Mouse (Mus musculus) liver, embryonic 13.5 days (tissue): Measurements from ENCODE around the gene Pptc7. TPM values are rescaled to one million over a fixed set of nuclear protein-coding genes. Genes with fewer than 3 reads are reported as not detected.

Experiments
- ATAC-seq: fragments of 200-750 bp; cut with Nextera tagmentation; 2 replicates; pipeline ENCODE4 v1.8.0; 2017; ENCODE audit warnings: low read depth, mild to moderate bottlenecking, moderate number of reproducible peaks, moderate library complexity
- DNase-seq: peaks from one replicate; pipeline ENCODE4 v3.0.0; 2022
- H3K27ac ChIP-seq: fragments of 300-500 bp; sonication (generic); 2 replicates; pipeline ENCODE4 v1.5.1; 2015; ENCODE audit warnings: moderate library complexity, mild to moderate bottlenecking, inconsistent platforms
- H3K27me3 ChIP-seq: fragments of 300-500 bp; sonication (generic); 2 replicates; pipeline ENCODE4 v1.6.1; 2015; ENCODE audit warnings: mild to moderate bottlenecking, inconsistent platforms
- H3K36me3 ChIP-seq: fragments of 300-500 bp; sonication (generic); 2 replicates; pipeline ENCODE4 v1.6.1; 2015; ENCODE audit warnings: mild to moderate bottlenecking, inconsistent platforms
- H3K4me1 ChIP-seq: fragments of 300-500 bp; sonication (generic); replicated peaks from 2 replicates; pipeline ENCODE4 v1.6.1; 2015; ENCODE audit warnings: inconsistent platforms
- H3K4me2 ChIP-seq: fragments of 300-500 bp; sonication (generic); 2 replicates; pipeline ENCODE4 v1.6.1; 2015; ENCODE audit warnings: inconsistent platforms, mild to moderate bottlenecking, moderate library complexity
- H3K4me3 ChIP-seq: fragments of 300-500 bp; sonication (generic); replicated peaks from 2 replicates; pipeline ENCODE4 v1.5.1; 2015; ENCODE audit warnings: mild to moderate bottlenecking, inconsistent platforms
- H3K9ac ChIP-seq: fragments of 300-500 bp; sonication (generic); 2 replicates; pipeline ENCODE4 v1.6.1; 2015; ENCODE audit warnings: mild to moderate bottlenecking, inconsistent platforms
- H3K9me3 ChIP-seq: fragments of 300-500 bp; sonication (generic); replicated peaks from 2 replicates; pipeline ENCODE4 v1.6.1; 2016; ENCODE audit warnings: inconsistent platforms
- WGBS: fragments of 180-500 bp; shearing (Covaris S2); methylation state at CpG from one replicate; pipeline ENCODE4 v1.1.7; 2015; ENCODE audit not compliant: insufficient replicate concordance; 5-methylcytosine and 5-hydroxymethylcytosine counted together
- polyA plus RNA-seq: library from polyadenylated mRNA; unstranded; fragments of >200 nt; fragmentation: Nextera tagmentation; extraction: Ambion mirVana; gene quantifications from 2 replicates; pipeline ENCODE4 v1.2.1, GENCODE M21; 2015

Pptc7 gene
- polyA plus RNA-seq, 1 experiment from 2014 or later = 3.4 TPM

- Histone ChIP-seq H3K27me3 (no peaks in the 10 kb centered on the region), H3K4me1 (no peaks in the 10 kb centered on the region), H3K27ac (no peak overlapping the region), H3K9ac (no peak overlapping the region), H3K4me3 (no peak overlapping the region), H3K36me3 (no peaks in the 10 kb centered on the region), H3K9me3 (no peaks in the 10 kb centered on the region), H3K4me2 (no peak overlapping the region)
- WGBS = 40% methylated on average over 7 of the region's 7 CpGs
- ATAC-seq (no peak), DNase-seq (no peak)
These were observed 59.6 kb downstream of the Pptc7 start for GRCm38 (mm10) chr5:122343768-122344167.

GRCm38 (mm10) chr5:122344260-122344659 lies 60.1 kb downstream of the Pptc7 start:
- Histone ChIP-seq H3K9me3 (no peaks in the 10 kb centered on the region), H3K9ac (no peak overlapping the region), H3K27me3 (no peaks in the 10 kb centered on the region), H3K4me3 (no peak overlapping the region), H3K36me3 (no peaks in the 10 kb centered on the region), H3K4me2 (no peak overlapping the region), H3K27ac (no peak overlapping the region), H3K4me1 (no peaks in the 10 kb centered on the region)
- 5% methylated on average over 5 of the region's 5 CpGs for WGBS
- DNase-seq = peak; percentile 58
- no peak for ATAC-seq

GRCm38 (mm10) chr5:122345777-122346176 lies 61.6 kb downstream of the Pptc7 start:
- ATAC-seq (no peak), DNase-seq (no peak)
- Histone ChIP-seq H3K36me3 (no peaks in the 10 kb centered on the region), H3K4me1 (0 out of 2 replicates have a peak, but pooled peaks cover 6% of the 10 kb centered on the region), H3K27ac (no peak overlapping the region), H3K9me3 (no peaks in the 10 kb centered on the region), H3K4me2 (no peak overlapping the region), H3K9ac (no peak overlapping the region), H3K27me3 (no peaks in the 10 kb centered on the region), H3K4me3 (no peak overlapping the region)
- WGBS = 63% methylated on average over 4 of the region's 4 CpGs

GRCm38 (mm10) chr5:122353807-122354491 lies 69.8 kb downstream of the Pptc7 start, which contains the start of the genes Rad9b and Vps29:
TSS of gene Rad9b (minus strand) at chr5:122354233.
TSS of gene Vps29 (plus strand) at chr5:122354369.
- ATAC-seq = peak; percentile 94

GRCm38 (mm10) chr5:122354492-122355067 lies 70.4 kb downstream of the Pptc7 start:
- ATAC-seq (peak; percentile 52; the same call in 1 of the 2 replicates), DNase-seq (no peak)
- H3K9ac ChIP-seq = peak overlapping the region; percentile 92
- peaks cover 22% of the 10 kb centered on the region for H3K4me1 ChIP-seq
- no peaks in the 10 kb centered on the region for H3K27me3 ChIP-seq
- H3K9me3 ChIP-seq = no peaks in the 10 kb centered on the region
- peak overlapping the region; percentile 97 for H3K4me3 ChIP-seq
- peak overlapping the region; percentile 78 for H3K27ac ChIP-seq
- H3K36me3 ChIP-seq = no peaks in the 10 kb centered on the region
- H3K4me2 ChIP-seq = peak overlapping the region; percentile 92
- WGBS = under 1% methylated on average over 56 of the region's 57 CpGs

More at GRCm38 (mm10) chr5:122353807-122354491, 69.8 kb downstream of the Pptc7 start, which contains the start of the genes Rad9b and Vps29:
- peak within 1 kb of the TSS; percentile 92 for H3K4me2 ChIP-seq
- no peaks in the 10 kb centered on the region for H3K36me3 ChIP-seq
- H3K9me3 ChIP-seq = no peaks in the 10 kb centered on the region
- peak within 1 kb of the TSS; percentile 78 for H3K27ac ChIP-seq
- H3K9ac ChIP-seq = peak within 1 kb of the TSS; percentile 92
- WGBS = 2% methylated on average over 51 of the region's 51 CpGs
- H3K4me3 ChIP-seq = peak within 1 kb of the TSS; percentile 97
- no peaks in the 10 kb centered on the region for H3K27me3 ChIP-seq
- DNase-seq = peak; percentile 98
- peaks cover 25% of the 10 kb centered on the region for H3K4me1 ChIP-seq

GRCm38 (mm10) chr5:122371591-122372191 lies 87.5 kb downstream of the Pptc7 start, which contains the start of gene Gpn3:
TSS of gene Gpn3 (plus strand) at chr5:122371876.
- peak within 1 kb of the TSS; percentile 97 for H3K27ac ChIP-seq
- peaks cover 52% of the 10 kb centered on the region for H3K36me3 ChIP-seq
- peaks cover 30% of the 10 kb centered on the region for H3K4me1 ChIP-seq
- DNase-seq (no peak), ATAC-seq (peak; percentile 53)
- no peaks in the 10 kb centered on the region for H3K9me3 ChIP-seq
- peak within 1 kb of the TSS; percentile 92 for H3K9ac ChIP-seq
- H3K4me3 ChIP-seq = peak within 1 kb of the TSS; percentile 78
- WGBS = 2% methylated on average over 43 of the region's 46 CpGs
- H3K27me3 ChIP-seq = no peaks in the 10 kb centered on the region
- H3K4me2 ChIP-seq = peak within 1 kb of the TSS; percentile 90

GRCm38 (mm10) chr5:122372192-122372769 lies 88.1 kb downstream of the Pptc7 start, which contains the start of gene Fam216a:
TSS of gene Fam216a (minus strand) at chr5:122372364.
- under 1% methylated on average over 53 of the region's 53 CpGs for WGBS
- Histone ChIP-seq H3K36me3 (peaks cover 51% of the 10 kb centered on the region), H3K4me3 (peak within 1 kb of the TSS; percentile 78), H3K4me2 (peak within 1 kb of the TSS; percentile 90), H3K9me3 (no peaks in the 10 kb centered on the region), H3K4me1 (peaks cover 30% of the 10 kb centered on the region), H3K27me3 (no peaks in the 10 kb centered on the region), H3K27ac (peak within 1 kb of the TSS; percentile 97), H3K9ac (peak within 1 kb of the TSS; percentile 92)
- peak; percentile 94 for ATAC-seq
- peak; percentile 99 for DNase-seq

- H3K4me3 ChIP-seq = peak overlapping the region; percentile 78
- H3K4me2 ChIP-seq = peak overlapping the region; percentile 90
- H3K36me3 ChIP-seq = peaks cover 45% of the 10 kb centered on the region
- peak overlapping the region; percentile 92 for H3K9ac ChIP-seq
- H3K4me1 ChIP-seq = peaks cover 30% of the 10 kb centered on the region
- H3K27ac ChIP-seq = peak overlapping the region; percentile 97
- H3K9me3 ChIP-seq = no peaks in the 10 kb centered on the region
- no peak for DNase-seq
- WGBS = 3% methylated on average over 5 of the region's 5 CpGs
- no peak for ATAC-seq
- no peaks in the 10 kb centered on the region for H3K27me3 ChIP-seq
These were observed 88.7 kb downstream of the Pptc7 start for GRCm38 (mm10) chr5:122372878-122373277.

Other genes with a start within 250 kb of the Pptc7 start
- gene Cux2, start 234.3 kb upstream of the Pptc7 start, polyA plus RNA-seq = 0.59 and 0.88 TPM in 2 replicates
- 0.70 and 11.9 TPM in 2 replicates for gene Myl2, start 183.4 kb upstream of the Pptc7 start, polyA plus RNA-seq
- gene Ccdc63, start 143.5 kb upstream of the Pptc7 start, polyA plus RNA-seq = 0.14 TPM in 1 of 2 replicates, not detected in the other
- gene Ppp1cc, start 126.1 kb upstream of the Pptc7 start, polyA plus RNA-seq = 164 and 177 TPM in 2 replicates
- 1.4 and 2.1 TPM in 2 replicates for gene Hvcn1, start 77.6 kb upstream of the Pptc7 start, polyA plus RNA-seq
- gene Tctn1, start 19.9 kb upstream of the Pptc7 start, polyA plus RNA-seq = 0.68 and 1.1 TPM in 2 replicates
- 2.8 and 2.9 TPM in 2 replicates for gene Rad9b, start 69.9 kb downstream of the Pptc7 start, polyA plus RNA-seq
- gene Vps29, start 70.0 kb downstream of the Pptc7 start, polyA plus RNA-seq = 131 and 141 TPM in 2 replicates
- 74.4 and 86.6 TPM in 2 replicates for gene Gpn3, start 87.5 kb downstream of the Pptc7 start, polyA plus RNA-seq
- gene Fam216a, start 88.0 kb downstream of the Pptc7 start, polyA plus RNA-seq = 23.4 and 23.6 TPM in 2 replicates
- 103 and 115 TPM in 2 replicates for gene Arpc3, start 107.5 kb downstream of the Pptc7 start, polyA plus RNA-seq
- gene Anapc7, start 137.3 kb downstream of the Pptc7 start, polyA plus RNA-seq = 18.4 and 18.9 TPM in 2 replicates
- gene Atp2a2, start 217.9 kb downstream of the Pptc7 start, polyA plus RNA-seq = 14.1 and 17.1 TPM in 2 replicates